Mouse (Mus musculus) stomach, embryonic 14.5 days (tissue): ENCODE data around the gene Hist1h2br. TPM values are rescaled to one million over a fixed set of nuclear protein-coding genes. Genes with fewer than 3 reads are reported as not detected.
"Not testable (repeated sequence)": the region's sequence is repeated elsewhere in the genome, so short reads cannot be mapped to it uniquely, and the experiment has no call there.

ENCODE experiments used
- ATAC-seq: fragments of 200-750 bp; cut with Nextera tagmentation; 2 replicates; pipeline ENCODE4 v1.8.0; 2017; ENCODE audit warnings: low read depth, moderate TSS enrichment; ENCODE audit not compliant: insufficient number of reproducible peaks, insufficient read depth, low FRiP score
- H3K27ac ChIP-seq: fragments of 300-500 bp; sonication (generic); 2 replicates; pipeline ENCODE4 v1.5.1; 2014; ENCODE audit warnings: mild to moderate bottlenecking, low read length, moderate library complexity, mixed read lengths
- H3K27me3 ChIP-seq: fragments of 300-500 bp; sonication (generic); 2 replicates; pipeline ENCODE4 v1.6.1; 2014; ENCODE audit warnings: low read length, control low read depth, mixed read lengths; ENCODE audit not compliant: control insufficient read depth, insufficient read depth
- H3K36me3 ChIP-seq: fragments of 300-500 bp; sonication (generic); 2 replicates; pipeline ENCODE4 v1.6.1; 2014; ENCODE audit warnings: mild to moderate bottlenecking, control low read depth, low read length, moderate library complexity, mixed read lengths; ENCODE audit not compliant: control insufficient read depth, insufficient read depth
- H3K4me1 ChIP-seq: fragments of 300-500 bp; sonication (generic); 2 replicates; pipeline ENCODE4 v1.6.1; 2014; ENCODE audit warnings: low read length, control low read depth, mixed read lengths; ENCODE audit not compliant: control insufficient read depth, insufficient read depth
- H3K4me2 ChIP-seq: fragments of 300-500 bp; sonication (generic); replicated peaks from 2 replicates; pipeline ENCODE4 v1.6.1; 2014; ENCODE audit warnings: low read depth, low read length, control low read depth
- H3K4me3 ChIP-seq: fragments of 300-500 bp; sonication (generic); 2 replicates; pipeline ENCODE4 v1.5.1; 2014; ENCODE audit warnings: low read depth, low read length, control low read depth
- H3K9ac ChIP-seq: fragments of 300-500 bp; sonication (generic); replicated peaks from 2 replicates; pipeline ENCODE4 v1.6.1; 2014; ENCODE audit warnings: low read depth, mild to moderate bottlenecking, control low read depth, low read length, moderate library complexity, mixed read lengths
- H3K9me3 ChIP-seq: fragments of 300-500 bp; sonication (generic); 2 replicates; pipeline ENCODE4 v1.6.1; 2016; ENCODE audit warnings: low read depth, low read length, control low read depth; ENCODE audit not compliant: control insufficient read depth
- WGBS: fragments of 180-500 bp; shearing (Covaris S2); extraction: QIAGEN DNeasy Blood & Tissue Kit; methylation state at CpG from one replicate; pipeline ENCODE4 v1.1.7; 2014; 5-methylcytosine and 5-hydroxymethylcytosine counted together
- polyA plus RNA-seq: library from polyadenylated mRNA; unstranded; fragments of >200 nt; fragmentation: Nextera tagmentation; extraction: Ambion mirVana; gene quantifications from 2 replicates; pipeline ENCODE4 v1.2.1, GENCODE M21; 2014

Gene Hist1h2br
- polyA plus RNA-seq, 1 experiment from 2014 or later: 25.5 TPM

GRCm38 (mm10) chr13:21795584-21795983 lies 38.0 kb upstream of the Hist1h2br start:
- no peaks in the 10 kb centered on the region for H3K36me3 ChIP-seq
- H3K4me2 ChIP-seq: no peak overlapping the region
- WGBS: 90% methylated on average over 7 of the region's 7 CpGs

GRCm38 (mm10) chr13:21797163-21797562 lies 36.4 kb upstream of the Hist1h2br start:
- not testable (repeated sequence) for H3K27ac ChIP-seq, H3K9me3 ChIP-seq, H3K27me3 ChIP-seq, H3K9ac ChIP-seq, H3K4me2 ChIP-seq, H3K4me1 ChIP-seq, H3K4me3 ChIP-seq, H3K36me3 ChIP-seq, ATAC-seq

More at GRCm38 (mm10) chr13:21795584-21795983, 38.0 kb upstream of the Hist1h2br start:
- ATAC-seq: no peak
- no peaks in the 10 kb centered on the region for H3K9me3 ChIP-seq
- no peak overlapping the region for H3K27ac ChIP-seq
- H3K27me3 ChIP-seq: no peaks in the 10 kb centered on the region
- H3K4me1 ChIP-seq: 0 out of 2 replicates have a peak, but pooled peaks cover 1% of the 10 kb centered on the region
- H3K9ac ChIP-seq: no peak overlapping the region
- no peak overlapping the region for H3K4me3 ChIP-seq

GRCm38 (mm10) chr13:21803058-21803457 lies 30.5 kb upstream of the Hist1h2br start:
- H3K27ac ChIP-seq, H3K4me2 ChIP-seq, H3K4me3 ChIP-seq, H3K4me1 ChIP-seq, H3K9ac ChIP-seq, H3K27me3 ChIP-seq, H3K9me3 ChIP-seq, H3K36me3 ChIP-seq: not testable (repeated sequence)
- peak; percentile 76; the same call in 1 of the 2 replicates for ATAC-seq
- WGBS: no CpG with 5 or more reads among the region's 4 CpGs

DNA sequence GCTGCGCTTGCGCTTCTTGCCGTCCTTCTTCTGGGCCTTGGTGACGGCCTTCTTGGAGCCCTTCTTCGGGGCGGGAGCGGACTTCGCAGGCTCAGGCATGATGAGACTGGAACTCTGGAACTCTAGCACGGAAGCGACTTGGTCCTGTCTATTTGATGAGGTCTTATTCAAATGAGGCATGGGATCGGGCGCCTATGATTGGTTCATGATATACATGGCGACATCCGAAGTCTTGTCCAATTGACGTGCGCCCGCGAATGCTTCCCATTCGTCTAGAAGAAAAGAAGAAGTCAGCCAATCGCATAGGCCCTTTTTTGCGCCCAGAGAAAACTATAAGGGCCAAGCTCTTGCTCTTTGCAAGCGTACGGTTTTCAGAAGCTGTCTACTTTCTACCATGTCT lies 23.5 kb upstream of the Hist1h2br start, which contains the start of the genes Hist1h2bq and Hist1h2ao:
Gene Hist1h2bq, minus strand, starts transcription at position 125 of the 400 bp plus-strand sequence.
Gene Hist1h2ao, plus strand, starts transcription at position 393 of the 400 bp plus-strand sequence.
- not testable (repeated sequence) for H3K36me3 ChIP-seq, H3K4me1 ChIP-seq, H3K27me3 ChIP-seq, H3K9ac ChIP-seq, H3K9me3 ChIP-seq, H3K27ac ChIP-seq, H3K4me2 ChIP-seq, H3K4me3 ChIP-seq
- WGBS: no CpG with 5 or more reads among the region's 23 CpGs
- ATAC-seq: peak; percentile 97

DNA sequence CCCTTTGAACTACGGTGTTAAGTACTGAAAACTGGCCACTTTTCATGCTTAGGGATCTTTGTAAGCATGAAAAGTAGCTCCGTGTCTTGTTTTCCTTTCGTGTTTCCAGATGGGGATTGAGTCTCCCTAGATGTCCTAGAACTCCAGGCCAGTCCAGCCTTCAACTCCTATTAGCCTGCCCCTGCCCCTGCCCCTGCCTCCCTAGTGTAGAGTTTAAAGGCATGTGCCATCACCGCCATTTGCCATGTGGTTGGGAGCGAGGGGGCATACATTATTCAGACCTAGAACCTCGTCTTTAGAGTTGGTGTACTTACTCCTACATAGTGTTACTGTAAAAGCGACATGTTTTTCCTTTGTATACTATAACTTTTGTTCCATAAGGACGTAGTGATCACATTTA lies 22.5 kb upstream of the Hist1h2br start:
- H3K9ac ChIP-seq, H3K4me1 ChIP-seq, ATAC-seq, H3K27ac ChIP-seq, H3K4me3 ChIP-seq, H3K9me3 ChIP-seq, H3K4me2 ChIP-seq, H3K27me3 ChIP-seq, H3K36me3 ChIP-seq: not testable (repeated sequence)
- WGBS: no CpG with 5 or more reads among the region's 8 CpGs

DNA sequence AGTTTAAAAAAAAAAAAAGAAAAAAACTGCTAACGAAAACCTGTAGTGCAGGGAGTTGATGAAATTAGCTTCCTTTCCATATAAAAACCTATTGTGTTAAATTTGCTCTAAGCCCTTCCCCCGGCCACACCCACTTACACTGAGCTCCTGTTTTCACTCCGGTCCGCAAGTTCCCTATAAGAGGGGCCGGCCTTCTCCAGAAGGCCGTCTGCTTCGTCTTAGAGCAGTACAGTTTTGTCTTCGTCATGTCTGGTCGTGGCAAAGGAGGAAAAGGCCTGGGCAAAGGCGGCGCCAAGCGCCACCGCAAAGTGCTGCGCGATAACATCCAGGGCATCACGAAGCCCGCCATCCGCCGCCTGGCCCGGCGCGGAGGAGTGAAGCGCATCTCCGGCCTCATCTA lies 22.0 kb upstream of the Hist1h2br start, which contains the start of gene Hist1h4m:
Gene Hist1h4m, plus strand, starts transcription at position 208 of the 400 bp plus-strand sequence.
- ATAC-seq: peak; percentile 60
- H3K4me1 ChIP-seq, H3K9ac ChIP-seq, H3K36me3 ChIP-seq, H3K4me3 ChIP-seq, H3K9me3 ChIP-seq, H3K4me2 ChIP-seq, H3K27me3 ChIP-seq: not testable (repeated sequence)
- 0 out of 2 replicates have a peak within 1 kb of the TSS, but pooled peaks have one; percentile 52 for H3K27ac ChIP-seq
- no CpG with 5 or more reads among the region's 24 CpGs for WGBS

GRCm38 (mm10) chr13:21812092-21812491 lies 21.5 kb upstream of the Hist1h2br start:
- H3K27ac ChIP-seq: 0 out of 2 replicates have a peak overlapping the region, but pooled peaks have one; percentile 52
- not testable (repeated sequence) for H3K4me1 ChIP-seq, H3K36me3 ChIP-seq, H3K4me2 ChIP-seq, H3K9ac ChIP-seq, H3K27me3 ChIP-seq, H3K9me3 ChIP-seq, H3K4me3 ChIP-seq
- peak; percentile 69 for ATAC-seq
- 0% methylated on average over 12 of the region's 14 CpGs for WGBS

DNA sequence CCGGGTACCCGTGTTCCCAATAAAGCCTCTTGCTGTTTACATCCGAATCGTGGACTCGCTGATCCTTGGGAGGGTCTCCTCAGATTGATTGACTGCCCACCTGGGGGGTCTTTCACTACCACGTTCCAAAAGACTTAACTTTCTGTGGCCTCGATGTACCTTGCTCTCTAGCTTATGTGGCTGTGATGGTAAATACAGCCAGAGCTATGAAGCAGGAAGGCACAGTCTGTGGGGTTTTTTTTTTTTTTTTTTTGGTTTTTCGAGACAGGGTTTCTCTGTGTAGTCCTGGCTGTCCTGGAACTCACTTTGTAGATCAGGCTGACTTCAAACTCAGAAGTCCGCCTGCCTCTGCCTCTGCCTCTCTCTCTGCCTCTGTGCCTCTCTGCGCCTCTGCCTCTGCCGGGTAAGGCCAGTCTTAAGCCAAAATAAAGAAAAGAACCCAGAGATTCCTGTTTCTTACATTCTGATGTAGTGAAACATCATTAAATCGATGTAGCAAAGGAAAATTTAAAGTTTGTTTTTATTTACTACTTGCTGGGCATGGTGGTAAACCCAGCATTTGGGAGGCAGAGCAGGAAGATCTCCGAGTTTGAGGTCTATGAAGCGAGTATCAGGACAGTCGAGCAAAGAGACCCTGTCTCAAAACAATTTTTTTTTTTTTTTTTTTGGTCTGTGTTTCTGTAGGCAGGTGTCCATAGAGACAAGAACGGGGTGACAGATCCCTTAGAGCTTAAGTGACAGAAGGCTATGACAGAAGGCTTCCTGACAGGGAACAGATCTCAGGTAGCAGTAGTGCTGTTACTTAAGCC lies 13.3 kb upstream of the Hist1h2br start:
- H3K4me3 ChIP-seq, ATAC-seq, H3K9me3 ChIP-seq, H3K9ac ChIP-seq, H3K36me3 ChIP-seq, H3K27me3 ChIP-seq, H3K4me1 ChIP-seq, H3K27ac ChIP-seq, H3K4me2 ChIP-seq: not testable (repeated sequence)
- 84% methylated on average over 6 of the region's 16 CpGs for WGBS
